Mouse (Mus musculus) CH12F3 (cell line): ENCODE data around the gene Cdt1.

ENCODE experiments used
- in situ Hi-C: fragments of 300-500 bp; cut with MboI; formaldehyde crosslinking; loops from 2 replicates; pipeline ENCODE4 v1.14.3; 2020; ENCODE audit warnings: low sequenced_read_pairs

The Cdt1 gene

GRCm38 (mm10) chr8:122610209-122610608 is 42.4 kb downstream of the Cdt1 start:
- in situ Hi-C loops: no loop called here

GRCm38 (mm10) chr8:122610612-122611277 is 42.9 kb downstream of the Cdt1 start:
- in situ Hi-C loops: no loop called here

- in situ Hi-C loops: no loop called here
Measured at GRCm38 (mm10) chr8:122611295-122612133, 43.7 kb downstream of the Cdt1 start, which contains the start of the genes Galns and Trappc2l. Gene Galns (minus strand): TSS chr8:122611463. Gene Trappc2l (plus strand): TSS chr8:122611640.

- in situ Hi-C loops: no loop called here
Measured at GRCm38 (mm10) chr8:122616181-122616905, 48.5 kb downstream of the Cdt1 start.

- in situ Hi-C loops: no loop called here
Measured at GRCm38 (mm10) chr8:122617947-122618546, 50.2 kb downstream of the Cdt1 start.

- in situ Hi-C loops: no loop called here
Measured at GRCm38 (mm10) chr8:122618660-122619378, 51.0 kb downstream of the Cdt1 start.

GRCm38 (mm10) chr8:122620446-122620845 is 52.6 kb downstream of the Cdt1 start:
- in situ Hi-C loops: loop anchor here (5.0 kb wide), 1 partner anchor 197 kb away; no protein-coding TSS in a partner anchor

GRCm38 (mm10) chr8:122622727-122623126 is 54.9 kb downstream of the Cdt1 start, which contains the start of gene Pabpn1l:
Gene Pabpn1l (minus strand): TSS chr8:122622739.
- in situ Hi-C loops: loop anchor here (5.0 kb wide), 1 partner anchor 195 kb away; no protein-coding TSS in a partner anchor
